In the genomic region with DNA sequence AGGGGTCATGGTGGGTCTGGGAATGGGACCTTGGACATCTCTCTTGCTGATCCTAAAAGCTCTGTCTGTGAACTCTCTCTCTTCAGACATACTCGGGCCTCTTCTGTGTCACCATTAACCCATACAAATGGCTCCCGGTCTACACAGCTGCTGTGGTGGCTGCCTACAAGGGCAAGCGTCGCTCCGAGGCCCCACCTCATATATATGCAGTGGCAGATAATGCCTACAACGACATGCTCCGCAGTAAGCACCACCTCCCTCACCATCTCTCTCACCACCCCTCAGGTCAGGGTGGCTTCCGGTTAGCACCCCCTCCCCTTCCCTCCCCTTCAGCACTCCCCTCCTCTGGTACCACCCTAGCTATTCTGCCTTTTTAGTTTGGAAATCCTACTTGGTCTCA, we compare ENCODE assay signal across 8 mouse cellular contexts. TPM values are rescaled to one million over a fixed set of nuclear protein-coding genes. Genes with fewer than 3 reads are reported as not detected.
DNase-seq lines count a peak whose midpoint lies in the region; ATAC-seq and TF ChIP-seq lines count a peak whose summit lies in the region.

No protein-coding gene starts in this region.

- no peak for DNase-seq in heart, postnatal 14 days
- DNase-seq in hindbrain, postnatal 0 days (ENCODE audit: low spot score): no peak
- DNase-seq in thymus, postnatal 10 days (ENCODE audit: low spot score in 2 of 2): no peak
- no peak for DNase-seq in spleen, adult 12 weeks (ENCODE audit: low spot score)
- DNase-seq in gastrocnemius, postnatal 14 days: no peak

- WGBS in heart, embryonic 14.5 days: 48% methylated on average over 8 of the region's 8 CpGs
- 74% methylated on average over 8 of the region's 8 CpGs for WGBS in hindbrain, postnatal 0 days
- 65% methylated on average over 8 of the region's 8 CpGs for WGBS in midbrain, embryonic 13.5 days

- no peak for TF ChIP-seq CTCF in bone marrow macrophage, adult 2 months (IDR thresholded peaks at IDR 0.05; ENCODE audit: low read depth, low read length)
- no peak for TF ChIP-seq CTCF in hindbrain, postnatal 0 days (IDR thresholded peaks at IDR 0.05; ENCODE audit: low read depth)

- peaks cover 59% of the 10 kb centered on the region for H3K36me3 ChIP-seq in heart, embryonic 14.5 days (ENCODE audit: control insufficient read depth, insufficient read depth, low read length)
- H3K36me3 ChIP-seq in hindbrain, postnatal 0 days (ENCODE audit: insufficient read depth, low read length): no peaks in the 10 kb centered on the region
- no peaks in the 10 kb centered on the region for H3K36me3 ChIP-seq in midbrain, embryonic 13.5 days

- peak overlapping the region; percentile 83 for H3K9ac ChIP-seq in heart, embryonic 14.5 days (ENCODE audit: low read length)
- H3K9ac ChIP-seq in hindbrain, postnatal 0 days (replicated peaks; ENCODE audit: low read length): 0 out of 2 replicates have a peak overlapping the region, but pooled peaks have one; percentile 21
- H3K9ac ChIP-seq in midbrain, embryonic 13.5 days (replicated peaks): no peak overlapping the region

- TF ChIP-seq POLR2A in bone marrow macrophage, adult 2 months (IDR thresholded peaks at IDR 0.05; ENCODE audit: borderline replicate concordance, low read depth, low read length): no peak

- peak overlapping the region; percentile 55 to 61 for H3K4me3 ChIP-seq in heart, embryonic 14.5 days (ENCODE audit: control insufficient read depth in 1 of 2, insufficient read depth in 1 of 2, low read depth in 1 of 2, low read length in 2 of 2)
- H3K4me3 ChIP-seq in bone marrow macrophage, adult 2 months (ENCODE audit: insufficient read depth, low read length): peak overlapping the region; percentile 58; the same call in 1 of the 2 replicates
- H3K4me3 ChIP-seq in hindbrain, postnatal 0 days (ENCODE audit: low read length): no peak overlapping the region
- H3K4me3 ChIP-seq in midbrain, embryonic 13.5 days (replicated peaks): no peak overlapping the region

- H3K27me3 ChIP-seq in heart, embryonic 14.5 days (ENCODE audit: control insufficient read depth, insufficient read depth, low read length): no peaks in the 10 kb centered on the region
- no peaks in the 10 kb centered on the region for H3K27me3 ChIP-seq in hindbrain, postnatal 0 days (ENCODE audit: insufficient read depth, low read length)
- no peaks in the 10 kb centered on the region for H3K27me3 ChIP-seq in midbrain, embryonic 13.5 days

- H3K9me3 ChIP-seq in heart, embryonic 14.5 days (ENCODE audit: control insufficient read depth, low read length): no peaks in the 10 kb centered on the region
- no peaks in the 10 kb centered on the region for H3K9me3 ChIP-seq in hindbrain, postnatal 0 days (ENCODE audit: low read length)
- no peaks in the 10 kb centered on the region for H3K9me3 ChIP-seq in midbrain, embryonic 13.5 days

- H3K4me2 ChIP-seq in heart, embryonic 14.5 days (ENCODE audit: low read length): peak overlapping the region; percentile 82
- H3K4me2 ChIP-seq in hindbrain, postnatal 0 days (ENCODE audit: low read depth, low read length): peak overlapping the region; percentile 52
- peak overlapping the region; percentile 52; the same call in 1 of the 2 replicates for H3K4me2 ChIP-seq in midbrain, embryonic 13.5 days (replicated peaks)

- intact Hi-C loops in heart, postnatal 14 days (cut with DNase I): no loop called here
- intact Hi-C loops in gastrocnemius, postnatal 14 days (cut with DNase I; ENCODE audit: low total_unique reads): no loop called here

- ATAC-seq in heart, embryonic 14.5 days (ENCODE audit: insufficient number of reproducible peaks, insufficient read depth, low FRiP score, low read depth): no peak
- ATAC-seq in hindbrain, postnatal 0 days: no peak; the same call in 1 of the 2 replicates
- ATAC-seq in midbrain, embryonic 13.5 days: no peak

- H3K4me1 ChIP-seq in heart, embryonic 14.5 days (ENCODE audit: control insufficient read depth in 2 of 2, insufficient read depth in 2 of 2, low read length in 2 of 2): peaks cover 10 to 27% of the 10 kb centered on the region in 2 experiments
- H3K4me1 ChIP-seq in bone marrow macrophage, adult 2 months (ENCODE audit: control insufficient read depth, insufficient read depth, low read length): peaks cover 4% of the 10 kb centered on the region
- peaks cover 8% of the 10 kb centered on the region for H3K4me1 ChIP-seq in hindbrain, postnatal 0 days (ENCODE audit: insufficient read depth, low read length)
- peaks cover 8% of the 10 kb centered on the region for H3K4me1 ChIP-seq in midbrain, embryonic 13.5 days (replicated peaks)

- peak overlapping the region in 1 of 2 experiments; percentile 90; a peak in 1 of 4 replicates for H3K27ac ChIP-seq in heart, embryonic 14.5 days (replicated peaks in 1 of 2; ENCODE audit: control insufficient read depth in 1 of 2, insufficient read depth in 1 of 2, low read depth in 2 of 2, low read length in 2 of 2)
- H3K27ac ChIP-seq in bone marrow macrophage, adult 2 months (ENCODE audit: insufficient read depth, low read depth, low read length): no peak overlapping the region
- no peak overlapping the region for H3K27ac ChIP-seq in hindbrain, postnatal 0 days
- H3K27ac ChIP-seq in midbrain, embryonic 13.5 days: no peak overlapping the region

RNA-seq across cellular contexts. Expression of gene Myh7b, which starts 2.9 kb away (rescaled TPM):
- polyA plus RNA-seq in heart, embryonic 14.5 days (2014; fragmentation: Nextera tagmentation; extraction: Ambion mirVana): 26.5 and 27.3 TPM in 2 replicates
- 10 to 100 TPM; 31.7 to 37.8 TPM for total RNA-seq in heart, postnatal 14 days (2021)
- not detected in 2 replicates for polyA plus RNA-seq in bone marrow macrophage, adult 2 months (2012; ENCODE audit: insufficient read depth, insufficient read length, missing spikeins)
- total RNA-seq in hindbrain, postnatal 0 days (2014; rRNA removed): 0.18 and 3.1 TPM in 2 replicates
- 3.4 and 3.9 TPM in 2 replicates for polyA plus RNA-seq in hindbrain, postnatal 0 days (2015; fragmentation: Nextera tagmentation; extraction: Ambion mirVana)
- polyA plus RNA-seq in midbrain, embryonic 13.5 days (2015; fragmentation: Nextera tagmentation; extraction: Ambion mirVana): 0.97 and 1.1 TPM in 2 replicates
- 1 to 10 TPM; 1.4 to 2.0 TPM for total RNA-seq in gastrocnemius, postnatal 14 days (2021)

RNA-seq across cellular contexts. Expression of gene Gss, which starts 21.3 kb away (rescaled TPM):
- polyA plus RNA-seq in heart, embryonic 14.5 days (2014; fragmentation: Nextera tagmentation; extraction: Ambion mirVana): 22.2 and 23.9 TPM in 2 replicates
- total RNA-seq in heart, postnatal 14 days (2021): 10 to 100 TPM; 14.5 to 15.9 TPM
- polyA plus RNA-seq in bone marrow macrophage, adult 2 months (2012; ENCODE audit: insufficient read depth, insufficient read length, missing spikeins): 10.5 and 12.9 TPM in 2 replicates
- total RNA-seq in hindbrain, postnatal 0 days (2014; rRNA removed): 5.6 and 14.7 TPM in 2 replicates
- 15.3 and 15.4 TPM in 2 replicates for polyA plus RNA-seq in hindbrain, postnatal 0 days (2015; fragmentation: Nextera tagmentation; extraction: Ambion mirVana)
- 15.8 and 16.0 TPM in 2 replicates for polyA plus RNA-seq in midbrain, embryonic 13.5 days (2015; fragmentation: Nextera tagmentation; extraction: Ambion mirVana)
- total RNA-seq in gastrocnemius, postnatal 14 days (2021): 1 to 10 TPM; 7.4 to 8.3 TPM

Comparison
In these comparisons a context has a peak if more than half of its experiments do, and no peak if none do; other contexts are left out.
1. H3K4me3 ChIP-seq: peak in heart, embryonic 14.5 days (2 of 2) and bone marrow macrophage, adult 2 months (single experiment); none in hindbrain, postnatal 0 days (single experiment) and midbrain, embryonic 13.5 days (single experiment).
2. Peak in every context shown above with its lines, with median percentiles within 50 percentile points of each other: H3K4me2 ChIP-seq.